Mouse (Mus musculus): ENCODE results near the gene Trdmt1.

The Trdmt1 gene

DNA sequence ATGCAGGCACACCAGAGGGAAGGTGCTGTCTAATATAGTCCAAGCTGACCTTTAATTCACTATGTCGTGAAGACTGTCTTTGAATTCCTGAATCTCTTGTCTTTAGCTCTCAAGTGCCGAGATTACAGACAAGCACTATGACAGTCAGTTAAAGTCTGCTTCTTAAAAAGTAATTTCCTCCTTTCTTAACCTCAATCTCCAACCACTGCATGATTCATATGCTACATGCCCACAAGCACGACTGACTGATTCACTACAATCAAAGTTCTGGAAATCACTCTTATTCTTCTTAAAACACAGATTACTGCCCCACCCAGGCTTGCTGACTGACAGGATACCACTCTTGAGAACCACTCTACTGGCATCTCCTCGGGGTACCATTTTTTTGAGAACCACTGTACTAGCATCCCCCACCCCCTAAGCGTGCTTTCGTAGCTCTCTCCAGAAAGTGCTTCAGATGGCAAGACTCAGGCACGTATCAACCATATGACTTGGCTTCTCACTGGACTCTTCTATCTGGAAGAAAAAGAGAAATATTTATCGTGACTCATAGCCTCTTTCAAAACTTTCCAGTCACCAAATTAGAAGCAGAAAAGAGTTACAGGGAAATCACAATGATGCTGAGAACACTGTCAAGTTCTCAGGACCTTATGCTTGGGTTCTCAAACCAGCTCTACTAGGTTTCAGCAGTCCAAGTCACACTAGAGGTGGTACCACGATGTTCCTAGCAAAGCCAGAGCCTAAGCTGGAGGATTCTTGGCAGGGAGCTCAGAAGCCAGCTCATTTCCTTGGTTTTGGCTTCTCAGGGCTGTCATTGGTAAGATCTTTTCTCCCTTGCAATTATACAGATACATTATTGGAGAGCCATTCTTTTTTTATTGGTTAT, 12.9 kb upstream of the Trdmt1 start:
- DNase-seq (ENCODE audit: low spot score in 2 of 2): no peak

DNA sequence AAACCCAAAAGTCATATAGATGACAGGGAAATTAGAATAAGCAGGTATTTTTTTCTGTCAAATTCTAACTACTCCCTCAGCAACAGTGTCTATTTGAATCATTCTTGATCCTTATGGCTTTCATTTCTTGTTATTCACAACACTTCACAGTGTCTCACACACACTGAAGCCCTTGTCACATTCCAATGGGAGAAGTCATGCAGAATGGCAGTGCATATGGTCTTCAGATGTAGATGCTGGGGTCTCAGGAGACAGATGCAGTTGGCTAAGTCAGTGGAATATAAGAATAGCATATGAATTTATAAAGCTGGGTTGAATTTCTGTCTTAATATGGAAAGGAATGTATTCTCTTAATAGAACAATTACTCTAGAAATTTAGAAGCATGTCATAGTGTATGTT, 11.8 kb upstream of the Trdmt1 start:
- no peak for DNase-seq (ENCODE audit: low spot score in 2 of 2)

GRCm38 (mm10) chr2:13553966-13554365, 9.5 kb upstream of the Trdmt1 start:
- DNase-seq (ENCODE audit: low spot score in 2 of 2): no peak

DNA sequence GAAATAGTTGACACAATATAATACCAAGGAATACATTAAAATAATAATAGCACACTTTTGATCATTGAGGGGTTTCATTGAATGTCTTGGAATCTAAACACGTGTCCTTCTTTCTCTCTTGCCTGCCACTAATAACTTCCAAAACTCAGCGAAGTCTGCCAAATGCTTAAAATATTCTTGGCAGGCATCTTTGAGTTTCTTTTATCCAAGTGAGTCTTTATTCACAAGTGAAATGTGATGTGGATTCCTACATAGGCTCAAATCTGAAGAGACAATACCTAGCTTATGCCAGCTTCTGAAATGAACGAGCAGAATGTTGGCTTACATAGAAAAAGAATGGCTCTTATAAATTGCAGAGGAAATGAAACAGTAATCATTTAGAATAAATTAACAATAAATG, 4.3 kb upstream of the Trdmt1 start:
- no peak for DNase-seq (ENCODE audit: low spot score in 2 of 2)

- DNase-seq (ENCODE audit: low spot score in 2 of 2): no peak
Observed at GRCm38 (mm10) chr2:13543519-13544124, 846 bp downstream of the Trdmt1 start.

DNA sequence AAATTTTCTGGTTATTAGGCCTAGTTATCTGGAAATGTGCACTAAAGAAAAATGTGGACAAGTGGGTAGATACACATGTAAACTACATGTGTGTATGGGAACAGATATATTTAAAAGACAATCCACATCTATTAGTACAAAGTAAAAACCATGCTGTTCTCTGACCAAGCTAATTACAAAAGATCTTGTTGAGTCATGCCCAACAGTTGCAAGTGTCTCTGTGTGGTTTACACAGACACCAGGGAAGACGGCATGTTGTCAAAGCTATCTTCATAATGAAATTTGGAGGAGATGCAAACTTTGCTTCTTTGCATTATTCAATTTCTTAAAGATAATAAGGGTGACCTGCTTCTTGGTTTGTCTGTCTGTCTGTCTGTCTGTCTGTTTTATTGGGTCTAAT, 4.6 kb downstream of the Trdmt1 start:
- no peak for DNase-seq (ENCODE audit: low spot score in 2 of 2)

DNA sequence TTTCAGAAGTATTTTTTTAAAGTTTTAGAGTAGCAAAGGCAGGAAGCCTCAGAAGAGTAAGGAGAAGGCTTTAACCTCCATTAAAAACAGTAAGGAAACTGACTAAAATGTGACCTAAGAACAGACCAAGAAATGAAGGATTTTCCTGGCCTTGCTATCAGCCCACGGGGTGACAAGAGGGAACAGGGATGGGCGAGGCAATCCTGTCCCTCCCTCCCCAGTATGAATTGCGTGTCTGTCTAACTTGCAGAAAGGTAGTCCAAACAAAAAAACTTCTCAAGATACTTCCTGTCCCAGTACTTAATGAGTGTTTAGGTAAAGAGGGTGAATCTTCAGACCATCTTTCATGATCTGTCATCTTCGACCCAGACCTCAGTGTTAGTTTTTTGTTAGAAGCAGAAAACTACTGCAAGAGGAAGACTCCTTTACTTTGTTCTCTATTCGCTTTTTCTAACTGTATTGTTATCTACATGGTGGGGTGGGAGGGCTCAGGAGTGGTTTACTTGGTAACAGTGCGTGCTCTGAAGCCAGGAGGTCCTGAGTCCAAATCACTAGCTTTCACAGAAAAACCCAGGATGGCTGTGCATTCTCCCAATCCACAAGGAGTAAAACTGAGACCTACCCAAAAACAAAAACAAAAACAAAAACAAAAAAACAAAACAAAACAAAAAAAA, 5.6 kb downstream of the Trdmt1 start:
- DNase-seq (ENCODE audit: low spot score in 2 of 2): no peak

- no peak for DNase-seq (ENCODE audit: low spot score in 2 of 2)
Observed at GRCm38 (mm10) chr2:13538258-13538657, 6.2 kb downstream of the Trdmt1 start.

- DNase-seq (ENCODE audit: low spot score in 2 of 2): no peak
Observed at GRCm38 (mm10) chr2:13537733-13538132, 6.7 kb downstream of the Trdmt1 start.

GRCm38 (mm10) chr2:13536747-13537146, 7.7 kb downstream of the Trdmt1 start:
- DNase-seq (ENCODE audit: low spot score in 2 of 2): no peak

DNA sequence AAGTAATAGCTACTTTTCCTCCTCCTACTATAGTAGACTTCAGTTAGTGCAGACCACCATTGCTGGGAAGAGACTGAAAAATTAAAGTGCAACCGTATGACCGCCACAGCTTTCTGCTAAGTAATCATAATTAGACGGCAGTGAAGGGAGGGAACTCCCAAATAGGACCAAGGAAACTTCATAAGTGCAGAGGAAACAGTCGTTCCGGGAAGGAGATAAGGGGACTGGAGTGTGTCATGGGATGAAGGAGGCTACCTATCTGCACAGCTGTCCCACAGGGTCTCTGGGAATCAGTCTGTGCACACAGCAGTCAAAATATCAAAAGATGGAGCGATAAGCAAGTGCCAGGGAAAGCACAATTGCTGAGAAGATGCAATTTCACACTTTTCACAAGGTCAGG, 13.8 kb downstream of the Trdmt1 start:
- no peak for DNase-seq (ENCODE audit: low spot score in 2 of 2)

DNA sequence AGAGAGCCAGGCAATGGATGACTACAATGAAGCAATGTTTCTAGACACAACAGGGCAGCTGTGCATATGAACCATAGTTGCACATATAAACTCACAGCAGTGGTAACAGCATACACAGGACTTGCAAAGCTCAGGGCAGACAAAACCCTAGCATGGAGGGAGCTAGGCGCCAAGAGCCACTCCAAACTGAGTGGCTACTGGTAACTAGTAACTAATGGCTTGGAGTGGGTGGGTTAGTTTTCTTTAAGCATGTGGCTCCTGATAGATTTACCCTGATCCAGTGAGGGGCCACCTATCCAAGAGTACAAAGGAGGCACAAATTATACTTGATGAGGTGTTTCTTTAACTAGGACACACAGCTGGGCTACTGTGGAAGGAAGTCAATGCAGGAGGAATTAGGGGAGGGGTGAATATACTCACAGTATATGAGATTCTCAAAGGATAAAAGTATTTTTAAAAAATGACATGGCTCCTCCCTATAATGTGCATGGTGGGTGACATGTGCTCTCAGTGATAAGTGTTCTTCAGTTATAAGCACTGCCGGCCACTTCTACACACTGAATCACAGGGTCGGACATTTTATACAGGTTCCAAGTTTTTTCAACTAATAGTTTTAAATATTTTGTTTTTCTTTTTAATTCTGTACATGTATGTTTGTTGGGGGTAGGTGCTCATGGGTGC, 15.1 kb downstream of the Trdmt1 start:
- DNase-seq (ENCODE audit: low spot score in 2 of 2): no peak

DNA sequence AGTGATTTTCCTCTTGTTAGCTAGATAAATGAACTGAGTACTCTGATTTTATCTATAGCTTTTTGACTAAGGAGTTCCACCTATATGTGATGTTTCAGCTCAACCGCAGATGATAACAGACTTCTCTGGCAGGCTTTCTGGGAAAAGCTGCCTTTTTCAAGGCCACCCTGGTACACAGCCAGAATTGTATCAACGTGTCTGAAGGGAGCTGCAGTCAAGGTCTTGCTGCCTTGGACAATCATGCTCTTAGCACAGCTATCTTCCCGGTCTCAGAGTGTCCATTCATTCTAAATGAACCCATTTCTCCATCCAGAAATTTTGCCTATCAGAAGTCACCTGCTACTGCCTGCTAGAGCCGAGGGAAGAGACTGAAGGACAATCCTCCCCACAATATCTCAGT, 16.9 kb downstream of the Trdmt1 start:
- no peak for DNase-seq (ENCODE audit: low spot score in 2 of 2)

GRCm38 (mm10) chr2:13527125-13527524, 17.3 kb downstream of the Trdmt1 start:
- no peak for DNase-seq (ENCODE audit: low spot score in 2 of 2)

- no peak for DNase-seq (ENCODE audit: low spot score in 2 of 2)
Observed at GRCm38 (mm10) chr2:13526205-13526604, 18.3 kb downstream of the Trdmt1 start.

DNA sequence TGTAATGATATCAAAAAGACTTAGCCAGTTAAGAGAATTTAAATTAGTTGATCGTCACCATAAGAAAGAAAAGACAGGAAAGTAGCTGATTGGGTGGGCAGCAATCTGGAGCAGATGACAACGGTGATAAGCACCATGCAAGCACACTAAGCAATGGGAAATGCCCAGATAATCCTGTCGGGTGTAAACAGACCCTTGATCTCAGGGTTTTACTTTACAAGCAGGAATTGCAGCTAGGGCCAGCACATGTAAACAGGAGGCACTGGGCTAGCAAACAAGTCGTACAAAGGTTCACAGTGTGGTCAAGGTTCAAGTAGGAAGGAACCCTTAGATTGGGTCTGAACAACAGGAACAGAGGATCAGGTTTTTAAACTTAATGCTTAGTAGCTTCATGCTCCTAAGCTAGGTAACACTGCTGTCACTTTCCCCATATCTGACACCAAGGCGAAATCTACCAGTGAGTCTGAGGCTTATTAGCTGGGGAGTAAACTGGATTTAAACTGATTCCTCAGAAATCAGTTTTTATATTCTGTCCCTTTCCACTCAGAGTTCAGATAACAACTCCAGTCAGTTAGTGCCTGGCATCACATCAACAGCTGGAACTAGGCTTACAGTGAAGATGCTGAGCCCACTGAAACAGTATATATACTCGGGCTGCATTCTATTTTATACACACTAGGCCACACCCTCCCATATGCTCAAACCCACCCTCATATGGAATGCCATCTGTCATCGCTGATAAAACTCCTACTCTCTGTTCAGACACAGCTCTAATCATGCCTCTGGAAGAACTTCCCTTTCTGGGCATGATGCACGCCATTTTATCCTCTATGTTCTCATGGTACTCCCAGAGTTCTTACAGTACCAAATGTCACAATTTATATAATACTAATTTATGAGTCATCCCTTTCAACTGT, 20.7 kb downstream of the Trdmt1 start:
- DNase-seq (ENCODE audit: low spot score in 2 of 2): peak; percentile 66 to 80

- no peak for DNase-seq (ENCODE audit: low spot score in 2 of 2)
Observed at GRCm38 (mm10) chr2:13522106-13522505, 22.4 kb downstream of the Trdmt1 start.

DNA sequence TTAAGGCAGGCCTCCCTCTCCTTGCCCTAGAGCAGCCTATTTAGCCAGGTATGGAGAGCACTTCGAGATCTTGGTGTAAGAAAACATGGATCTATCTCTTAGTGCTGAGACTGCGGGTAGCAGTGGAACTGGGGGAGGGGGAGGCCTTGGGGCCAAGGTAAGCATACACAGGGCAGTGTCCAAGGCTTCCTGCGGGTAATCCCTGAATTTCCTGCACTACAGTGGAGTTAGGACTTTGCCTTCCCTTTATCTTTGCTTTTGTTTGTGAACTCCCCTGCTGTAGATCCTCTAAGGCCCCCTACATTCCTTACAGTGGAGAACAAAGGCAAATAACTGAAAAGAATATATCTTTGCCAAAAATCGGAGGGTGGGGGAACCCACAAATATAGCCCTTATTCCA, 29.5 kb downstream of the Trdmt1 start:
- DNase-seq (ENCODE audit: low spot score in 2 of 2): no peak

DNA sequence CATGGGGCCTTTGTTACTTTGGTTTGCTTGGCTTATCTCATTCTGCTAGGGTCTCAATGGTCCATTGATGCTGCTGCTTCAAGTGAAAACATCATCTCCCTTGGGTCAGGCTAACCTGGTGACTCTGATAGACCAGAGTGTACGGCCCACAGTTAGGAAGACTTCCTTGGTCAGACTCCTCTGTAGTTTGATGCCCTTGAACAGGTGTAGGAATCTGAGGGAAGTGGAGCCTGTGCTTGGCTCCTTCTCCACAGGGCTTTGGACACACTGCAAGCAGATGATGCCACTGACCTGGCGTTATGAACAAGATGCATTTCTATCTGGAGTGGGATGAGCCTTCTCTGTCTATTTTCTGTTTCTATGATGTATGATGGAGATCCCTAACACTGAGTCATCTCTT, 41.8 kb downstream of the Trdmt1 start:
- no peak for DNase-seq (ENCODE audit: low spot score in 2 of 2)

- DNase-seq (ENCODE audit: low spot score in 2 of 2): no peak
Observed at GRCm38 (mm10) chr2:13501553-13501952, 42.9 kb downstream of the Trdmt1 start.

DNA sequence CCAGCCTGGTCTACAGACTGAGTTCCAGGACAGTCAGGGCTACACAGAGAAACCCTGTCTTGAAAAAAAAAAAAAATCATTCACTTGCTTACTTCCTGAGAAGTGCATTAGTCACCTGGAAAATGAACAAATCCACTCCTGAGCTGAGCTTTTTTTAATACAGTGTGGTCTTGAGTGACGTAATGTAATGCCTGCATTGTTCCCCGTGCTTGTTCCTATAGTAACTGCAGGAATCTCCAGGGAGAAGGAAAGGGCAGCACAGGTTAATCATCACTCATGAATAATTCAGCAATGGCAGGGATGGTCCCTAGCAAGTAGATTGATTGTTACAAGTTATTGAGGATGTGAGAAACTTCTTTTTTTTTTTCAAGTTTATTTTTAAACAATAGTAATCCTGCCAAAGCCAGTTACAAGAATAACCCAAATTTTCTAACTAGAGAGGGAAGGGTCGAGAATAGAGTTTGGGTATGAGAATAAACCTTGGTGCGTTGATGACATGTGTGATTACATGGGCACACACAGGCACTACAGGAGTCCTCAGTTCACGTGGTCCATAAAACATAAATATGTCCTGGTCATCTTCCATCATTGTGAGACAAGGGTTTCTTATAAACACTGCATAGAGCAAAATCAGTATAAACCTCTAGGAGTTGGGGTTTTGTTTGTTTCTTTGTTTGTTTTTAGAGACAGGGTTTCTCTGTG, 44.0 kb downstream of the Trdmt1 start:
- no peak for DNase-seq (ENCODE audit: low spot score in 2 of 2)
